Mouse (Mus musculus): ENCODE results near the gene Id1. TPM values are rescaled to one million over a fixed set of nuclear protein-coding genes. Genes with fewer than 3 reads are reported as not detected.

Gene Id1
- polyA plus RNA-seq, 1 experiment from 2014 or later, result 23.2 TPM

GRCm38 (mm10) chr2:152724332-152724723, 11.7 kb upstream of the Id1 start:
- H3K4me3 ChIP-seq (replicated peaks), result no peak overlapping the region
- 45% methylated on average over 3 of the region's 3 CpGs for whole genome bisulfite sequencing (ENCODE audit: insufficient replicate concordance)

GRCm38 (mm10) chr2:152725178-152725750, 10.8 kb upstream of the Id1 start:
- Histone ChIP-seq H3K4me2 (0 out of 2 replicates have a peak overlapping the region, but pooled peaks have one; percentile 6), H3K4me1 (replicated peaks) (peaks cover 52% of the 10 kb centered on the region), H3K36me3 (no peaks in the 10 kb centered on the region), H3K9ac (no peak overlapping the region), H3K9me3 (replicated peaks) (no peaks in the 10 kb centered on the region), H3K27me3 (peaks cover 39% of the 10 kb centered on the region), H3K27ac (no peak overlapping the region), H3K4me3 (replicated peaks) (no peak overlapping the region)
- DNase-seq (no peak), ATAC-seq (ENCODE audit: low read depth) (no peak)
- 65% methylated on average over 15 of the region's 15 CpGs for WGBS (ENCODE audit: insufficient replicate concordance)

More at GRCm38 (mm10) chr2:152724332-152724723, 11.7 kb upstream of the Id1 start:
- no peak for DNase-seq
- no peak for ATAC-seq (ENCODE audit: low read depth)
- Histone ChIP-seq H3K4me2 (peak overlapping the region; percentile 50), H3K27ac (no peak overlapping the region), H3K9ac (no peak overlapping the region), H3K27me3 (peaks cover 39% of the 10 kb centered on the region), H3K9me3 (replicated peaks) (no peaks in the 10 kb centered on the region), H3K36me3 (no peaks in the 10 kb centered on the region), H3K4me1 (replicated peaks) (peaks cover 43% of the 10 kb centered on the region)

- no peak overlapping the region for H3K27ac ChIP-seq
- WGBS (ENCODE audit: insufficient replicate concordance), result 79% methylated on average over 6 of the region's 6 CpGs
- peaks cover 39% of the 10 kb centered on the region for H3K27me3 ChIP-seq
- no peak for DNase-seq
- H3K36me3 ChIP-seq, result no peaks in the 10 kb centered on the region
- H3K4me2 ChIP-seq, result no peak overlapping the region
- ATAC-seq (ENCODE audit: low read depth), result no peak
- peaks cover 53% of the 10 kb centered on the region for H3K4me1 ChIP-seq (replicated peaks)
- no peaks in the 10 kb centered on the region for H3K9me3 ChIP-seq (replicated peaks)
- no peak overlapping the region for H3K4me3 ChIP-seq (replicated peaks)
- no peak overlapping the region for H3K9ac ChIP-seq
Measured at GRCm38 (mm10) chr2:152726213-152726612, 9.8 kb upstream of the Id1 start.

- Histone ChIP-seq H3K4me1 (replicated peaks) (peaks cover 55% of the 10 kb centered on the region), H3K4me3 (replicated peaks) (no peak overlapping the region), H3K9me3 (replicated peaks) (no peaks in the 10 kb centered on the region), H3K27ac (peak overlapping the region; percentile 34; the same call in 1 of the 2 replicates), H3K4me2 (no peak overlapping the region), H3K9ac (no peak overlapping the region), H3K27me3 (peaks cover 39% of the 10 kb centered on the region), H3K36me3 (no peaks in the 10 kb centered on the region)
- ATAC-seq (ENCODE audit: low read depth) (no peak), DNase-seq (no peak)
- 32% methylated on average over 6 of the region's 6 CpGs for WGBS (ENCODE audit: insufficient replicate concordance)
Measured at GRCm38 (mm10) chr2:152726751-152727335, 9.2 kb upstream of the Id1 start.

GRCm38 (mm10) chr2:152727795-152728510, 8.1 kb upstream of the Id1 start:
- Histone ChIP-seq H3K4me3 (replicated peaks) (no peak overlapping the region), H3K4me1 (replicated peaks) (peaks cover 57% of the 10 kb centered on the region), H3K4me2 (no peak overlapping the region), H3K36me3 (no peaks in the 10 kb centered on the region), H3K9ac (no peak overlapping the region), H3K27ac (peak overlapping the region; percentile 58), H3K27me3 (peaks cover 28% of the 10 kb centered on the region), H3K9me3 (replicated peaks) (no peaks in the 10 kb centered on the region)
- DNase-seq (no peak), ATAC-seq (ENCODE audit: low read depth) (peak; percentile 26; the same call in 1 of the 2 replicates)
- 71% methylated on average over 14 of the region's 14 CpGs for WGBS (ENCODE audit: insufficient replicate concordance)

GRCm38 (mm10) chr2:152728594-152728993, 7.5 kb upstream of the Id1 start:
- Histone ChIP-seq H3K27ac (peak overlapping the region; percentile 58), H3K27me3 (peaks cover 22% of the 10 kb centered on the region), H3K9ac (no peak overlapping the region), H3K4me1 (replicated peaks) (peaks cover 62% of the 10 kb centered on the region), H3K9me3 (replicated peaks) (no peaks in the 10 kb centered on the region), H3K36me3 (no peaks in the 10 kb centered on the region), H3K4me2 (no peak overlapping the region), H3K4me3 (replicated peaks) (no peak overlapping the region)
- ATAC-seq (ENCODE audit: low read depth), result no peak
- no peak for DNase-seq
- WGBS (ENCODE audit: insufficient replicate concordance), result 68% methylated on average over 7 of the region's 7 CpGs

GRCm38 (mm10) chr2:152729013-152729635, 6.9 kb upstream of the Id1 start:
- Histone ChIP-seq H3K9me3 (replicated peaks) (no peaks in the 10 kb centered on the region), H3K4me3 (replicated peaks) (no peak overlapping the region), H3K4me2 (no peak overlapping the region), H3K27ac (peak overlapping the region; percentile 58), H3K4me1 (replicated peaks) (peaks cover 62% of the 10 kb centered on the region), H3K36me3 (no peaks in the 10 kb centered on the region), H3K27me3 (peaks cover 18% of the 10 kb centered on the region), H3K9ac (no peak overlapping the region)
- ATAC-seq (ENCODE audit: low read depth) (0 out of 2 replicates have a peak, but pooled peaks have one; percentile 14), DNase-seq (no peak)
- WGBS (ENCODE audit: insufficient replicate concordance), result 29% methylated on average over 8 of the region's 8 CpGs

GRCm38 (mm10) chr2:152729636-152730020, 6.4 kb upstream of the Id1 start:
- H3K4me1 ChIP-seq (replicated peaks), result peaks cover 67% of the 10 kb centered on the region
- DNase-seq, result no peak
- H3K9me3 ChIP-seq (replicated peaks), result no peaks in the 10 kb centered on the region
- H3K36me3 ChIP-seq, result no peaks in the 10 kb centered on the region
- H3K27me3 ChIP-seq, result peaks cover 17% of the 10 kb centered on the region
- no peak overlapping the region for H3K9ac ChIP-seq
- ATAC-seq (ENCODE audit: low read depth), result peak; percentile 59
- no peak overlapping the region for H3K4me3 ChIP-seq (replicated peaks)
- H3K27ac ChIP-seq, result peak overlapping the region; percentile 58
- 16% methylated on average over 7 of the region's 7 CpGs for WGBS (ENCODE audit: insufficient replicate concordance)
- no peak overlapping the region for H3K4me2 ChIP-seq

GRCm38 (mm10) chr2:152733201-152733600, 2.9 kb upstream of the Id1 start:
- Histone ChIP-seq H3K27me3 (peaks cover 27% of the 10 kb centered on the region), H3K27ac (no peak overlapping the region), H3K4me3 (replicated peaks) (no peak overlapping the region), H3K4me1 (replicated peaks) (peaks cover 77% of the 10 kb centered on the region), H3K9ac (no peak overlapping the region), H3K4me2 (no peak overlapping the region), H3K9me3 (replicated peaks) (no peaks in the 10 kb centered on the region), H3K36me3 (no peaks in the 10 kb centered on the region)
- WGBS (ENCODE audit: insufficient replicate concordance), result 66% methylated on average over 2 of the region's 2 CpGs
- DNase-seq (no peak), ATAC-seq (ENCODE audit: low read depth) (no peak)

- H3K27me3 ChIP-seq, result peaks cover 27% of the 10 kb centered on the region
- H3K4me1 ChIP-seq (replicated peaks), result peaks cover 77% of the 10 kb centered on the region
- H3K9ac ChIP-seq, result peak overlapping the region; percentile 85
- peak overlapping the region; percentile 93 for H3K4me2 ChIP-seq
- ATAC-seq (ENCODE audit: low read depth) (no peak), DNase-seq (no peak)
- WGBS (ENCODE audit: insufficient replicate concordance), result 22% methylated on average over 10 of the region's 10 CpGs
- H3K27ac ChIP-seq, result peak overlapping the region; percentile 47
- peak overlapping the region; percentile 67 for H3K4me3 ChIP-seq (replicated peaks)
- H3K36me3 ChIP-seq, result no peaks in the 10 kb centered on the region
- H3K9me3 ChIP-seq (replicated peaks), result no peaks in the 10 kb centered on the region
Measured at GRCm38 (mm10) chr2:152734501-152734900, 1.6 kb upstream of the Id1 start.

- peak overlapping the region; percentile 67 for H3K4me3 ChIP-seq (replicated peaks)
- H3K36me3 ChIP-seq, result no peaks in the 10 kb centered on the region
- H3K27me3 ChIP-seq, result peaks cover 27% of the 10 kb centered on the region
- peak overlapping the region; percentile 93 for H3K4me2 ChIP-seq
- peak overlapping the region; percentile 64 for H3K27ac ChIP-seq
- H3K9me3 ChIP-seq (replicated peaks), result no peaks in the 10 kb centered on the region
- ATAC-seq (ENCODE audit: low read depth), result peak; percentile 21
- DNase-seq, result peak; percentile 74
- H3K4me1 ChIP-seq (replicated peaks), result peaks cover 77% of the 10 kb centered on the region
- under 1% methylated on average over 28 of the region's 28 CpGs for WGBS (ENCODE audit: insufficient replicate concordance)
- peak overlapping the region; percentile 85 for H3K9ac ChIP-seq
Measured at GRCm38 (mm10) chr2:152734984-152735383, 1.1 kb upstream of the Id1 start.

Measured in liver, embryonic 13.5 days (tissue).